Mouse (Mus musculus): ENCODE measurements around the gene Cdk8. TPM values are rescaled to one million over a fixed set of nuclear protein-coding genes. Genes with fewer than 3 reads are reported as not detected.
"Not testable (repeated sequence)": the region's sequence is repeated elsewhere in the genome, so short reads cannot be mapped to it uniquely, and the experiment has no call there.

Gene Cdk8
- 44.3 TPM for polyA plus RNA-seq (2021)

DNA sequence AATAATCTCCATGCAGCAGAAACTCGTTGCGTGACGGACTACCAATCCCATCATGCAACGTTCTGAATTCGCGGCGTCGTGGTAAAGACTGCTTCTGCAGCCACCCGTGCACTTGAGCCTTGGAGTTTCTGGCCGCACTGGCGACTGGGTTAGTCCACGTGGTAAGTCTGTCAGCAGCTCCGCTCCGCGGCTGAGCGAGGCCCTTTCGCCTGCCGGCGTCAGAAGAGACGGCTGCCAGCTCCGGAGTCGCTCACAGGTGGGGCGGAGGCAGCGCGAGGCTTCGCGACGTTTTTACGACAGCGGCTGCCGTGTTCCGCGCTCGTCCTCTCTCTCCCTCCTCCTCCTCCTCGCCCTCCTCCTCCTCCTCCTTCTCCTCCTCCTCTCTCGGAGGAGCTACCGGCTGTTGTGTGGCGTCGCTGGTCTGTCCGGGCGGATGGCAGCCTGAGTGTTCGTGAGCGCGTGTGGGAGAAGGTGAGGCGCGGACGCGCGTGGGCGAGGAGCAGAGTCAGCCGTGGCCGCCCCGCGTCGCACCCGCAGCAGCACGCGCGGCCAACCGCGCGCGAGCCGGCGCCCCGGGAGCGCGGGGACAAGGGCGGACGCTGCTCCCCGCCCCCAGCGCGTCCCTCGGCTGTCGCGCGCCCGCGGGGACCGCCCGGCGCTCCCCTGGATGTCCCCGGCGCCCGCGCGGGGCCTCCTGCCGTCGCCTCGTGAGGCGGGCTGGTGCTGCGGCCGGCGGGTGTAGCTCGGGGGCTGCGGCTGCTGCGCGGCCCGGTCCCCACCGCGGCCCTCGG, at the start of gene Cdk8:
Gene Cdk8, plus strand, starts transcription at position 367 of the 791 bp plus-strand sequence.
- ChIA-PET POLR2A (interaction anchor here (0.9 to 1.7 kb wide), 5 partner anchors 9 to 70 kb away, joined by 3 to 10 read pairs (median 3); partner anchors contain the start of gene Rnf6), CTCF (no interaction called here)
- no peak for TF ChIP-seq CTCF (IDR thresholded peaks at IDR 0.05)
- no peaks in the 10 kb centered on the region for H3K27me3 ChIP-seq
- in situ Hi-C loops (cut with MboI; ENCODE audit: low pct_unique_long_range_greater_than_20kb), result no loop called here
- peak; percentile 93 for ATAC-seq
- DNase-seq (ENCODE audit: low read depth, low spot score), result peak; percentile 89

- in situ Hi-C loops (cut with MboI; ENCODE audit: low pct_unique_long_range_greater_than_20kb), result loop anchor here (25.0 kb wide), 1 partner anchor 277 kb away; no protein-coding TSS in a partner anchor
- ATAC-seq; DNase-seq (ENCODE audit: low read depth, low spot score); POLR2A ChIA-PET; H3K27me3 ChIP-seq; CTCF ChIA-PET: not testable (repeated sequence)
Observed at GRCm38 (mm10) chr5:146185204-146185603, 45.8 kb upstream of the Cdk8 start, which contains the start of gene 1700001J03Rik. Gene 1700001J03Rik (minus strand): TSS chr5:146185304.

GRCm38 (mm10) chr5:146187441-146187840, 43.6 kb upstream of the Cdk8 start:
- in situ Hi-C loops (cut with MboI; ENCODE audit: low pct_unique_long_range_greater_than_20kb), result loop anchor here (25.0 kb wide), 1 partner anchor 275 kb away; no protein-coding TSS in a partner anchor
- POLR2A ChIA-PET; H3K27me3 ChIP-seq; DNase-seq (ENCODE audit: low read depth, low spot score); ATAC-seq: not testable (repeated sequence)
- peak; percentile 70 for TF ChIP-seq CTCF (IDR thresholded peaks at IDR 0.05)
- CTCF ChIA-PET, result interaction anchor here (1.2 kb wide), 2 partner anchors 110 to 124 kb away, joined by 3 to 5 read pairs; no protein-coding TSS in a partner anchor

- ChIA-PET POLR2A (no interaction called here), CTCF (interaction anchor here (0.7 to 1.2 kb wide), 4 partner anchors 79 to 123 kb away, joined by 3 to 5 read pairs (median 4); no protein-coding TSS in a partner anchor)
- H3K27me3 ChIP-seq, result peaks cover 3% of the 10 kb centered on the region
- peak; percentile 44 for TF ChIP-seq CTCF (IDR thresholded peaks at IDR 0.05)
- ATAC-seq, result no peak
- in situ Hi-C loops (cut with MboI; ENCODE audit: low pct_unique_long_range_greater_than_20kb), result loop anchor here (25.0 kb wide), 1 partner anchor 274 kb away; no protein-coding TSS in a partner anchor
- DNase-seq (ENCODE audit: low read depth, low spot score), result no peak
Observed at GRCm38 (mm10) chr5:146188144-146188543, 42.9 kb upstream of the Cdk8 start.

GRCm38 (mm10) chr5:146188712-146189111, 42.3 kb upstream of the Cdk8 start:
- no peak for DNase-seq (ENCODE audit: low read depth, low spot score)

DNA sequence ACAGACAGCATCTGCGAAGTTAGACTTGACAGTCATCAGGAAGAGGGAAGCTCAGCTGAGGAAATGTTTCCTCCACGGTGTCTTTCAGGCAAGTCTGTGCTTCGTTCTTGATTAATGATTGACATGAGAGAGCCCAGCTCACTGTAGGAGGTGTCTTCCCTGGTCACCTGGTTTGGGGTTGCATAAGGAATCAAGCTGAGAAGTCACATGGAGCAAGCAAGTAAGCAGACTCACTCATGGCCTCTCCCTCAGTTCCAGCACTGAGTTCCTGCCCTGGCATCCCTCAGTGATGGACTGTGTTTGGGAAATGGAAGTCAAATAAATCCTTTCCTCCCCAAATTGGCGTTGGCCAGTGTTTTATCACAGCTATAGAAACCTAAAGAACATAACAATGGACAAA, 40.9 kb upstream of the Cdk8 start:
- ATAC-seq (no peak), DNase-seq (ENCODE audit: low read depth, low spot score) (no peak)
- in situ Hi-C loops (cut with MboI; ENCODE audit: low pct_unique_long_range_greater_than_20kb), result loop anchor here (5.0 to 25.0 kb wide), 2 partner anchors 112 to 272 kb away; no protein-coding TSS in a partner anchor
- ChIA-PET CTCF (no interaction called here), POLR2A (no interaction called here)
- H3K27me3 ChIP-seq, result no peaks in the 10 kb centered on the region
- no peak for TF ChIP-seq CTCF (IDR thresholded peaks at IDR 0.05)

More at GRCm38 (mm10) chr5:146188712-146189111, 42.3 kb upstream of the Cdk8 start:
- no peak for ATAC-seq
- CTCF ChIA-PET, result interaction anchor here (0.7 to 1.2 kb wide), 3 partner anchors 78 to 122 kb away, joined by 3 to 4 read pairs (median 3); no protein-coding TSS in a partner anchor
- in situ Hi-C loops (cut with MboI; ENCODE audit: low pct_unique_long_range_greater_than_20kb), result loop anchor here (25.0 kb wide), 1 partner anchor 274 kb away; no protein-coding TSS in a partner anchor
- peaks cover 1% of the 10 kb centered on the region for H3K27me3 ChIP-seq
- no peak for TF ChIP-seq CTCF (IDR thresholded peaks at IDR 0.05)
- POLR2A ChIA-PET, result no interaction called here

GRCm38 (mm10) chr5:146190501-146191269, 40.3 kb upstream of the Cdk8 start:
- DNase-seq (ENCODE audit: low read depth, low spot score), result no peak
- no peaks in the 10 kb centered on the region for H3K27me3 ChIP-seq
- CTCF ChIA-PET, result no interaction called here
- in situ Hi-C loops (cut with MboI; ENCODE audit: low pct_unique_long_range_greater_than_20kb), result loop anchor here (5.0 to 25.0 kb wide), 2 partner anchors 112 to 272 kb away; no protein-coding TSS in a partner anchor
- no peak for TF ChIP-seq CTCF (IDR thresholded peaks at IDR 0.05)
- ATAC-seq, result no peak
- POLR2A ChIA-PET, result no interaction called here

- CTCF ChIA-PET, result interaction anchor here (1.3 kb wide), 1 partner anchor 108 kb away, joined by 3 read pairs; no protein-coding TSS in a partner anchor
- DNase-seq (ENCODE audit: low read depth, low spot score), result no peak
- ATAC-seq, result no peak
- no peak for TF ChIP-seq CTCF (IDR thresholded peaks at IDR 0.05)
- POLR2A ChIA-PET, result no interaction called here
- H3K27me3 ChIP-seq, result no peaks in the 10 kb centered on the region
- in situ Hi-C loops (cut with MboI; ENCODE audit: low pct_unique_long_range_greater_than_20kb), result loop anchor here (5.0 to 25.0 kb wide), 2 partner anchors 109 to 269 kb away; no protein-coding TSS in a partner anchor
Observed at GRCm38 (mm10) chr5:146193360-146193759, 37.7 kb upstream of the Cdk8 start.

GRCm38 (mm10) chr5:146199073-146199472, 32.0 kb upstream of the Cdk8 start:
- no peak for TF ChIP-seq CTCF (IDR thresholded peaks at IDR 0.05)
- in situ Hi-C loops (cut with MboI; ENCODE audit: low pct_unique_long_range_greater_than_20kb), result loop anchor here (25.0 kb wide), 1 partner anchor 263 kb away; no protein-coding TSS in a partner anchor
- POLR2A ChIA-PET, result no interaction called here
- H3K27me3 ChIP-seq, result no peaks in the 10 kb centered on the region
- ATAC-seq (no peak), DNase-seq (ENCODE audit: low read depth, low spot score) (no peak)
- CTCF ChIA-PET, result interaction anchor here (0.8 to 1.0 kb wide), 2 partner anchors 18 to 183 kb away, joined by 3 read pairs; no protein-coding TSS in a partner anchor

GRCm38 (mm10) chr5:146199540-146199939, 31.5 kb upstream of the Cdk8 start:
- POLR2A ChIA-PET, result no interaction called here
- DNase-seq (ENCODE audit: low read depth, low spot score) (no peak), ATAC-seq (no peak)
- TF ChIP-seq CTCF (IDR thresholded peaks at IDR 0.05), result no peak
- CTCF ChIA-PET, result interaction anchor here (1.0 kb wide), 1 partner anchor 182 kb away, joined by 3 read pairs; no protein-coding TSS in a partner anchor
- in situ Hi-C loops (cut with MboI; ENCODE audit: low pct_unique_long_range_greater_than_20kb), result loop anchor here (25.0 kb wide), 1 partner anchor 263 kb away; no protein-coding TSS in a partner anchor
- H3K27me3 ChIP-seq, result no peaks in the 10 kb centered on the region
